Mouse (Mus musculus): ENCODE results near the gene Marveld2. TPM values are rescaled to one million over a fixed set of nuclear protein-coding genes. Genes with fewer than 3 reads are reported as not detected.

The Marveld2 gene
- polyA plus RNA-seq, 1 experiment from 2014 or later, result 1.5 TPM

GRCm38 (mm10) chr13:100582144-100582543 lies 34.6 kb downstream of the Marveld2 start:
- 57% methylated on average over 6 of the region's 6 CpGs for WGBS
- no peak overlapping the region for H3K9ac ChIP-seq (replicated peaks; ENCODE audit: low read depth, low read length)
- no peaks in the 10 kb centered on the region for H3K27me3 ChIP-seq (replicated peaks; ENCODE audit: control insufficient read depth, insufficient read depth, low read length)
- H3K9me3 ChIP-seq (ENCODE audit: control insufficient read depth, low read length), result no peaks in the 10 kb centered on the region
- H3K27ac ChIP-seq (ENCODE audit: low read length), result no peak overlapping the region
- no peak overlapping the region for H3K4me2 ChIP-seq (ENCODE audit: low read length)
- H3K36me3 ChIP-seq (ENCODE audit: control insufficient read depth, insufficient read depth), result no peaks in the 10 kb centered on the region
- no peak overlapping the region for H3K4me3 ChIP-seq (replicated peaks; ENCODE audit: low read length)
- ATAC-seq, result no peak
- H3K4me1 ChIP-seq (replicated peaks; ENCODE audit: control insufficient read depth, insufficient read depth, low read length), result 0 out of 2 replicates have a peak, but pooled peaks cover 2% of the 10 kb centered on the region

GRCm38 (mm10) chr13:100581701-100582100 lies 35.1 kb downstream of the Marveld2 start:
- 0 out of 2 replicates have a peak, but pooled peaks cover 2% of the 10 kb centered on the region for H3K4me1 ChIP-seq (replicated peaks; ENCODE audit: control insufficient read depth, insufficient read depth, low read length)
- 35% methylated on average over 3 of the region's 3 CpGs for WGBS
- H3K36me3 ChIP-seq (ENCODE audit: control insufficient read depth, insufficient read depth), result no peaks in the 10 kb centered on the region
- H3K27ac ChIP-seq (ENCODE audit: low read length), result no peak overlapping the region
- H3K9ac ChIP-seq (replicated peaks; ENCODE audit: low read depth, low read length), result no peak overlapping the region
- no peaks in the 10 kb centered on the region for H3K9me3 ChIP-seq (ENCODE audit: control insufficient read depth, low read length)
- no peak for ATAC-seq
- H3K4me2 ChIP-seq (ENCODE audit: low read length), result no peak overlapping the region
- H3K27me3 ChIP-seq (replicated peaks; ENCODE audit: control insufficient read depth, insufficient read depth, low read length), result no peaks in the 10 kb centered on the region
- no peak overlapping the region for H3K4me3 ChIP-seq (replicated peaks; ENCODE audit: low read length)

- H3K9ac ChIP-seq (replicated peaks; ENCODE audit: low read depth, low read length), result no peak overlapping the region
- no peaks in the 10 kb centered on the region for H3K9me3 ChIP-seq (ENCODE audit: control insufficient read depth, low read length)
- H3K36me3 ChIP-seq (ENCODE audit: control insufficient read depth, insufficient read depth), result no peaks in the 10 kb centered on the region
- no peak for ATAC-seq
- H3K4me1 ChIP-seq (replicated peaks; ENCODE audit: control insufficient read depth, insufficient read depth, low read length), result 0 out of 2 replicates have a peak, but pooled peaks cover 2% of the 10 kb centered on the region
- H3K27me3 ChIP-seq (replicated peaks; ENCODE audit: control insufficient read depth, insufficient read depth, low read length), result no peaks in the 10 kb centered on the region
- H3K4me3 ChIP-seq (replicated peaks; ENCODE audit: low read length), result no peak overlapping the region
- H3K4me2 ChIP-seq (ENCODE audit: low read length), result no peak overlapping the region
- no peak overlapping the region for H3K27ac ChIP-seq (ENCODE audit: low read length)
Observed at GRCm38 (mm10) chr13:100579951-100580350, 36.8 kb downstream of the Marveld2 start.

GRCm38 (mm10) chr13:100579220-100579619 lies 37.6 kb downstream of the Marveld2 start:
- Histone ChIP-seq H3K36me3 (ENCODE audit: control insufficient read depth, insufficient read depth) (no peaks in the 10 kb centered on the region), H3K27ac (ENCODE audit: low read length) (no peak overlapping the region), H3K27me3 (replicated peaks; ENCODE audit: control insufficient read depth, insufficient read depth, low read length) (no peaks in the 10 kb centered on the region), H3K4me2 (ENCODE audit: low read length) (no peak overlapping the region), H3K9ac (replicated peaks; ENCODE audit: low read depth, low read length) (no peak overlapping the region), H3K9me3 (ENCODE audit: control insufficient read depth, low read length) (no peaks in the 10 kb centered on the region), H3K4me3 (replicated peaks; ENCODE audit: low read length) (no peak overlapping the region), H3K4me1 (replicated peaks; ENCODE audit: control insufficient read depth, insufficient read depth, low read length) (0 out of 2 replicates have a peak, but pooled peaks cover 2% of the 10 kb centered on the region)
- 65% methylated on average over 3 of the region's 3 CpGs for WGBS
- no peak for ATAC-seq

- H3K9me3 ChIP-seq (ENCODE audit: control insufficient read depth, low read length), result no peaks in the 10 kb centered on the region
- no peak overlapping the region for H3K27ac ChIP-seq (ENCODE audit: low read length)
- H3K4me2 ChIP-seq (ENCODE audit: low read length), result no peak overlapping the region
- 83% methylated on average over 2 of the region's 2 CpGs for WGBS
- no peak overlapping the region for H3K9ac ChIP-seq (replicated peaks; ENCODE audit: low read depth, low read length)
- H3K4me3 ChIP-seq (replicated peaks; ENCODE audit: low read length), result no peak overlapping the region
- no peaks in the 10 kb centered on the region for H3K4me1 ChIP-seq (replicated peaks; ENCODE audit: control insufficient read depth, insufficient read depth, low read length)
- H3K27me3 ChIP-seq (replicated peaks; ENCODE audit: control insufficient read depth, insufficient read depth, low read length), result no peaks in the 10 kb centered on the region
- no peaks in the 10 kb centered on the region for H3K36me3 ChIP-seq (ENCODE audit: control insufficient read depth, insufficient read depth)
- ATAC-seq, result no peak
Observed at GRCm38 (mm10) chr13:100575950-100576349, 40.8 kb downstream of the Marveld2 start.

- 77% methylated on average over 2 of the region's 2 CpGs for WGBS
- Histone ChIP-seq H3K9ac (replicated peaks; ENCODE audit: low read depth, low read length) (no peak overlapping the region), H3K9me3 (ENCODE audit: control insufficient read depth, low read length) (no peaks in the 10 kb centered on the region), H3K36me3 (ENCODE audit: control insufficient read depth, insufficient read depth) (no peaks in the 10 kb centered on the region), H3K27ac (ENCODE audit: low read length) (no peak overlapping the region), H3K4me1 (replicated peaks; ENCODE audit: control insufficient read depth, insufficient read depth, low read length) (no peaks in the 10 kb centered on the region), H3K4me2 (ENCODE audit: low read length) (no peak overlapping the region), H3K4me3 (replicated peaks; ENCODE audit: low read length) (no peak overlapping the region), H3K27me3 (replicated peaks; ENCODE audit: control insufficient read depth, insufficient read depth, low read length) (no peaks in the 10 kb centered on the region)
- ATAC-seq, result no peak
Observed at GRCm38 (mm10) chr13:100570713-100571112, 46.1 kb downstream of the Marveld2 start.

- Histone ChIP-seq H3K4me1 (replicated peaks; ENCODE audit: control insufficient read depth, insufficient read depth, low read length) (no peaks in the 10 kb centered on the region), H3K27me3 (replicated peaks; ENCODE audit: control insufficient read depth, insufficient read depth, low read length) (no peaks in the 10 kb centered on the region), H3K36me3 (ENCODE audit: control insufficient read depth, insufficient read depth) (no peaks in the 10 kb centered on the region), H3K4me3 (replicated peaks; ENCODE audit: low read length) (no peak overlapping the region), H3K9ac (replicated peaks; ENCODE audit: low read depth, low read length) (no peak overlapping the region), H3K4me2 (ENCODE audit: low read length) (no peak overlapping the region), H3K9me3 (ENCODE audit: control insufficient read depth, low read length) (no peaks in the 10 kb centered on the region), H3K27ac (ENCODE audit: low read length) (no peak overlapping the region)
- no peak for ATAC-seq
- 91% methylated on average over 1 of the region's 1 CpGs for WGBS
Observed at GRCm38 (mm10) chr13:100568359-100568758, 48.4 kb downstream of the Marveld2 start.

- Histone ChIP-seq H3K27me3 (replicated peaks; ENCODE audit: control insufficient read depth, insufficient read depth, low read length) (peaks cover 4% of the 10 kb centered on the region), H3K4me1 (replicated peaks; ENCODE audit: control insufficient read depth, insufficient read depth, low read length) (no peaks in the 10 kb centered on the region), H3K36me3 (ENCODE audit: control insufficient read depth, insufficient read depth) (no peaks in the 10 kb centered on the region), H3K9ac (replicated peaks; ENCODE audit: low read depth, low read length) (no peak overlapping the region), H3K27ac (ENCODE audit: low read length) (no peak overlapping the region), H3K9me3 (ENCODE audit: control insufficient read depth, low read length) (no peaks in the 10 kb centered on the region), H3K4me3 (replicated peaks; ENCODE audit: low read length) (no peak overlapping the region), H3K4me2 (ENCODE audit: low read length) (no peak overlapping the region)
- ATAC-seq, result no peak
- WGBS, result 81% methylated on average over 9 of the region's 9 CpGs
Observed at GRCm38 (mm10) chr13:100559449-100559848, 57.3 kb downstream of the Marveld2 start.

- Histone ChIP-seq H3K4me2 (ENCODE audit: low read length) (no peak overlapping the region), H3K4me3 (replicated peaks; ENCODE audit: low read length) (no peak overlapping the region), H3K9me3 (ENCODE audit: control insufficient read depth, low read length) (no peaks in the 10 kb centered on the region), H3K27me3 (replicated peaks; ENCODE audit: control insufficient read depth, insufficient read depth, low read length) (peaks cover 19% of the 10 kb centered on the region), H3K4me1 (replicated peaks; ENCODE audit: control insufficient read depth, insufficient read depth, low read length) (peaks cover 10% of the 10 kb centered on the region), H3K36me3 (ENCODE audit: control insufficient read depth, insufficient read depth) (no peaks in the 10 kb centered on the region), H3K27ac (ENCODE audit: low read length) (no peak overlapping the region), H3K9ac (replicated peaks; ENCODE audit: low read depth, low read length) (no peak overlapping the region)
- 68% methylated on average over 4 of the region's 4 CpGs for WGBS
- ATAC-seq, result no peak
Observed at GRCm38 (mm10) chr13:100557011-100557410, 59.8 kb downstream of the Marveld2 start.

- no peak for ATAC-seq
- peaks cover 41% of the 10 kb centered on the region for H3K27me3 ChIP-seq (replicated peaks; ENCODE audit: control insufficient read depth, insufficient read depth, low read length)
- H3K36me3 ChIP-seq (ENCODE audit: control insufficient read depth, insufficient read depth), result no peaks in the 10 kb centered on the region
- H3K4me3 ChIP-seq (replicated peaks; ENCODE audit: low read length), result peak overlapping the region; percentile 67
- peaks cover 18% of the 10 kb centered on the region for H3K4me1 ChIP-seq (replicated peaks; ENCODE audit: control insufficient read depth, insufficient read depth, low read length)
- H3K9ac ChIP-seq (replicated peaks; ENCODE audit: low read depth, low read length), result peak overlapping the region; percentile 49
- WGBS, result 3% methylated on average over 12 of the region's 12 CpGs
- H3K27ac ChIP-seq (ENCODE audit: low read length), result no peak overlapping the region
- H3K9me3 ChIP-seq (ENCODE audit: control insufficient read depth, low read length), result no peaks in the 10 kb centered on the region
- peak overlapping the region; percentile 98 for H3K4me2 ChIP-seq (ENCODE audit: low read length)
Observed at GRCm38 (mm10) chr13:100553042-100553437, 63.7 kb downstream of the Marveld2 start.

Data from forebrain, embryonic 16.5 days (tissue).